Mouse (Mus musculus): ENCODE measurements around the gene Tmem206. TPM values are rescaled to one million over a fixed set of nuclear protein-coding genes. Genes with fewer than 3 reads are reported as not detected.
A peak's percentile ranks its signal among the peaks of the same experiment; 100 is the strongest.

Tmem206 gene
- 22.8 and 23.4 TPM in 2 replicates for polyA plus RNA-seq (2015; fragmentation: Nextera tagmentation; extraction: Ambion mirVana)

GRCm38 (mm10) chr1:191325726-191326232 is at the start of gene Tmem206:
TSS of gene Tmem206 (plus strand) at chr1:191325912.
- peak within 1 kb of the TSS; percentile 87 for H3K9ac ChIP-seq (ENCODE audit: low read length)
- no peaks in the 10 kb centered on the region for H3K9me3 ChIP-seq (ENCODE audit: control insufficient read depth, low read length)
- H3K27ac ChIP-seq (ENCODE audit: low read length), result peak within 1 kb of the TSS; percentile 71
- ATAC-seq (ENCODE audit: low read depth), result peak; percentile 97
- peak within 1 kb of the TSS; percentile 83 for H3K4me3 ChIP-seq (ENCODE audit: low read length)
- H3K27me3 ChIP-seq (ENCODE audit: control insufficient read depth, insufficient read depth, low read depth, low read length), result no peaks in the 10 kb centered on the region
- H3K4me1 ChIP-seq (replicated peaks; ENCODE audit: control insufficient read depth, insufficient read depth, low read length), result peaks cover 22% of the 10 kb centered on the region
- WGBS, result under 1% methylated on average over 42 of the region's 42 CpGs
- no peaks in the 10 kb centered on the region for H3K36me3 ChIP-seq (ENCODE audit: control insufficient read depth, insufficient read depth, low read length)
- H3K4me2 ChIP-seq (ENCODE audit: low read depth, low read length), result peak within 1 kb of the TSS; percentile 96

GRCm38 (mm10) chr1:191276181-191276580 is 49.5 kb upstream of the Tmem206 start:
- no peak for ATAC-seq (ENCODE audit: low read depth)
- Histone ChIP-seq H3K36me3 (ENCODE audit: control insufficient read depth, insufficient read depth, low read length) (no peaks in the 10 kb centered on the region), H3K9me3 (ENCODE audit: control insufficient read depth, low read length) (no peaks in the 10 kb centered on the region), H3K4me2 (ENCODE audit: low read depth, low read length) (no peak overlapping the region), H3K4me3 (ENCODE audit: low read length) (no peak overlapping the region), H3K27ac (ENCODE audit: low read length) (no peak overlapping the region), H3K9ac (ENCODE audit: low read length) (no peak overlapping the region), H3K4me1 (replicated peaks; ENCODE audit: control insufficient read depth, insufficient read depth, low read length) (peaks cover 21% of the 10 kb centered on the region), H3K27me3 (ENCODE audit: control insufficient read depth, insufficient read depth, low read depth, low read length) (no peaks in the 10 kb centered on the region)
- 92% methylated on average over 5 of the region's 7 CpGs for WGBS

GRCm38 (mm10) chr1:191277549-191278059 is 48.1 kb upstream of the Tmem206 start:
- Histone ChIP-seq H3K27ac (ENCODE audit: low read length) (peak overlapping the region; percentile 30; the same call in 1 of the 2 replicates), H3K27me3 (ENCODE audit: control insufficient read depth, insufficient read depth, low read depth, low read length) (no peaks in the 10 kb centered on the region), H3K9ac (ENCODE audit: low read length) (no peak overlapping the region), H3K4me3 (ENCODE audit: low read length) (0 out of 2 replicates have a peak overlapping the region, but pooled peaks have one; percentile 7), H3K4me1 (replicated peaks; ENCODE audit: control insufficient read depth, insufficient read depth, low read length) (peaks cover 24% of the 10 kb centered on the region), H3K4me2 (ENCODE audit: low read depth, low read length) (no peak overlapping the region), H3K9me3 (ENCODE audit: control insufficient read depth, low read length) (no peaks in the 10 kb centered on the region), H3K36me3 (ENCODE audit: control insufficient read depth, insufficient read depth, low read length) (no peaks in the 10 kb centered on the region)
- peak; percentile 85 for ATAC-seq (ENCODE audit: low read depth)
- WGBS, result 46% methylated on average over 14 of the region's 14 CpGs

- WGBS, result 65% methylated on average over 4 of the region's 4 CpGs
- no peak for ATAC-seq (ENCODE audit: low read depth)
- Histone ChIP-seq H3K4me2 (ENCODE audit: low read depth, low read length) (peak overlapping the region; percentile 14; the same call in 1 of the 2 replicates), H3K4me3 (ENCODE audit: low read length) (no peak overlapping the region), H3K27ac (ENCODE audit: low read length) (peak overlapping the region; percentile 77), H3K36me3 (ENCODE audit: control insufficient read depth, insufficient read depth, low read length) (no peaks in the 10 kb centered on the region), H3K27me3 (ENCODE audit: control insufficient read depth, insufficient read depth, low read depth, low read length) (no peaks in the 10 kb centered on the region), H3K4me1 (replicated peaks; ENCODE audit: control insufficient read depth, insufficient read depth, low read length) (peaks cover 24% of the 10 kb centered on the region), H3K9ac (ENCODE audit: low read length) (no peak overlapping the region), H3K9me3 (ENCODE audit: control insufficient read depth, low read length) (no peaks in the 10 kb centered on the region)
Observed at GRCm38 (mm10) chr1:191278324-191278723, 47.4 kb upstream of the Tmem206 start.

- Histone ChIP-seq H3K27me3 (ENCODE audit: control insufficient read depth, insufficient read depth, low read depth, low read length) (no peaks in the 10 kb centered on the region), H3K9me3 (ENCODE audit: control insufficient read depth, low read length) (no peaks in the 10 kb centered on the region), H3K4me1 (replicated peaks; ENCODE audit: control insufficient read depth, insufficient read depth, low read length) (peaks cover 24% of the 10 kb centered on the region), H3K36me3 (ENCODE audit: control insufficient read depth, insufficient read depth, low read length) (no peaks in the 10 kb centered on the region), H3K4me2 (ENCODE audit: low read depth, low read length) (no peak overlapping the region), H3K4me3 (ENCODE audit: low read length) (no peak overlapping the region), H3K27ac (ENCODE audit: low read length) (no peak overlapping the region), H3K9ac (ENCODE audit: low read length) (no peak overlapping the region)
- ATAC-seq (ENCODE audit: low read depth), result no peak
- 57% methylated on average over 7 of the region's 7 CpGs for whole genome bisulfite sequencing
Observed at GRCm38 (mm10) chr1:191281171-191281570, 44.5 kb upstream of the Tmem206 start.

- ATAC-seq (ENCODE audit: low read depth), result no peak
- WGBS, result 69% methylated on average over 1 of the region's 1 CpGs
- Histone ChIP-seq H3K9ac (ENCODE audit: low read length) (no peak overlapping the region), H3K9me3 (ENCODE audit: control insufficient read depth, low read length) (no peaks in the 10 kb centered on the region), H3K4me3 (ENCODE audit: low read length) (no peak overlapping the region), H3K4me2 (ENCODE audit: low read depth, low read length) (no peak overlapping the region), H3K27me3 (ENCODE audit: control insufficient read depth, insufficient read depth, low read depth, low read length) (no peaks in the 10 kb centered on the region), H3K36me3 (ENCODE audit: control insufficient read depth, insufficient read depth, low read length) (no peaks in the 10 kb centered on the region), H3K4me1 (replicated peaks; ENCODE audit: control insufficient read depth, insufficient read depth, low read length) (peaks cover 23% of the 10 kb centered on the region), H3K27ac (ENCODE audit: low read length) (no peak overlapping the region)
Observed at GRCm38 (mm10) chr1:191282319-191282718, 43.4 kb upstream of the Tmem206 start.

GRCm38 (mm10) chr1:191283110-191284040 is 42.3 kb upstream of the Tmem206 start:
- Histone ChIP-seq H3K27me3 (ENCODE audit: control insufficient read depth, insufficient read depth, low read depth, low read length) (no peaks in the 10 kb centered on the region), H3K4me2 (ENCODE audit: low read depth, low read length) (no peak overlapping the region), H3K4me1 (replicated peaks; ENCODE audit: control insufficient read depth, insufficient read depth, low read length) (peaks cover 17% of the 10 kb centered on the region), H3K9me3 (ENCODE audit: control insufficient read depth, low read length) (no peaks in the 10 kb centered on the region), H3K36me3 (ENCODE audit: control insufficient read depth, insufficient read depth, low read length) (no peaks in the 10 kb centered on the region), H3K4me3 (ENCODE audit: low read length) (no peak overlapping the region), H3K9ac (ENCODE audit: low read length) (no peak overlapping the region), H3K27ac (ENCODE audit: low read length) (no peak overlapping the region)
- 80% methylated on average over 13 of the region's 13 CpGs for WGBS
- no peak for ATAC-seq (ENCODE audit: low read depth)

- no peak overlapping the region for H3K27ac ChIP-seq (ENCODE audit: low read length)
- no peak overlapping the region for H3K4me3 ChIP-seq (ENCODE audit: low read length)
- 84% methylated on average over 8 of the region's 8 CpGs for WGBS
- no peaks in the 10 kb centered on the region for H3K9me3 ChIP-seq (ENCODE audit: control insufficient read depth, low read length)
- no peaks in the 10 kb centered on the region for H3K27me3 ChIP-seq (ENCODE audit: control insufficient read depth, insufficient read depth, low read depth, low read length)
- H3K9ac ChIP-seq (ENCODE audit: low read length), result no peak overlapping the region
- no peaks in the 10 kb centered on the region for H3K36me3 ChIP-seq (ENCODE audit: control insufficient read depth, insufficient read depth, low read length)
- no peak for ATAC-seq (ENCODE audit: low read depth)
- H3K4me2 ChIP-seq (ENCODE audit: low read depth, low read length), result no peak overlapping the region
- peaks cover 7% of the 10 kb centered on the region; the same call in 1 of the 2 replicates for H3K4me1 ChIP-seq (replicated peaks; ENCODE audit: control insufficient read depth, insufficient read depth, low read length)
Observed at GRCm38 (mm10) chr1:191284502-191284901, 41.2 kb upstream of the Tmem206 start.

- ATAC-seq (ENCODE audit: low read depth), result no peak
- 38% methylated on average over 8 of the region's 8 CpGs for WGBS
- Histone ChIP-seq H3K9me3 (ENCODE audit: control insufficient read depth, low read length) (no peaks in the 10 kb centered on the region), H3K36me3 (ENCODE audit: control insufficient read depth, insufficient read depth, low read length) (no peaks in the 10 kb centered on the region), H3K27ac (ENCODE audit: low read length) (no peak overlapping the region), H3K27me3 (ENCODE audit: control insufficient read depth, insufficient read depth, low read depth, low read length) (no peaks in the 10 kb centered on the region), H3K4me3 (ENCODE audit: low read length) (no peak overlapping the region), H3K4me2 (ENCODE audit: low read depth, low read length) (no peak overlapping the region), H3K4me1 (replicated peaks; ENCODE audit: control insufficient read depth, insufficient read depth, low read length) (no peaks in the 10 kb centered on the region), H3K9ac (ENCODE audit: low read length) (no peak overlapping the region)
Observed at GRCm38 (mm10) chr1:191288762-191289161, 37.0 kb upstream of the Tmem206 start.
